Mouse (Mus musculus): Measurements from ENCODE around the gene Grhl3.
A peak's percentile ranks its signal among the peaks of the same experiment; 100 is the strongest.

The Grhl3 gene

GRCm38 (mm10) chr4:135526039-135526710 is 47.3 kb downstream of the Grhl3 start:
- no peak for DNase-seq

- DNase-seq, result no peak
These were observed 48.4 kb downstream of the Grhl3 start for GRCm38 (mm10) chr4:135525057-135525456.

GRCm38 (mm10) chr4:135523939-135524338 is 49.5 kb downstream of the Grhl3 start:
- DNase-seq, result no peak

- DNase-seq, result no peak
These were observed 53.0 kb downstream of the Grhl3 start for GRCm38 (mm10) chr4:135520421-135520820.

- DNase-seq, result no peak
These were observed 55.3 kb downstream of the Grhl3 start for GRCm38 (mm10) chr4:135518135-135518534.

GRCm38 (mm10) chr4:135516351-135517316 is 56.8 kb downstream of the Grhl3 start:
- DNase-seq, result peak; percentile 59 to 63

- DNase-seq, result no peak
These were observed 58.5 kb downstream of the Grhl3 start for GRCm38 (mm10) chr4:135514925-135515324.

- no peak for DNase-seq
These were observed 59.6 kb downstream of the Grhl3 start for GRCm38 (mm10) chr4:135513865-135514264.

- DNase-seq, result no peak
These were observed 63.9 kb downstream of the Grhl3 start for GRCm38 (mm10) chr4:135509515-135509914.

GRCm38 (mm10) chr4:135508419-135509039 is 64.9 kb downstream of the Grhl3 start:
- peak; percentile 34 to 40 for DNase-seq

- peak; percentile 15 to 22 for DNase-seq
These were observed 65.7 kb downstream of the Grhl3 start for GRCm38 (mm10) chr4:135507547-135508350.

- no peak for DNase-seq
These were observed 67.6 kb downstream of the Grhl3 start for GRCm38 (mm10) chr4:135505794-135506193.

- no peak for DNase-seq
These were observed 71.8 kb downstream of the Grhl3 start for GRCm38 (mm10) chr4:135501587-135501986.

GRCm38 (mm10) chr4:135499831-135500230 is 73.6 kb downstream of the Grhl3 start:
- DNase-seq, result no peak

GRCm38 (mm10) chr4:135498136-135498535 is 75.3 kb downstream of the Grhl3 start:
- no peak for DNase-seq

- DNase-seq, result peak in 1 of 2 experiments; percentile 13
These were observed 77.6 kb downstream of the Grhl3 start for GRCm38 (mm10) chr4:135495810-135496209.

GRCm38 (mm10) chr4:135495397-135495791 is 78.0 kb downstream of the Grhl3 start:
- DNase-seq, result no peak

- peak; percentile 88 to 90 for DNase-seq
These were observed 78.7 kb downstream of the Grhl3 start, which contains the start of the genes Stpg1 and Nipal3 for GRCm38 (mm10) chr4:135494521-135495396. Stpg1 (plus strand) TSS chr4:135494790. Nipal3 (minus strand) TSS chr4:135495038.

- DNase-seq, result peak; percentile 55
These were observed 79.5 kb downstream of the Grhl3 start for GRCm38 (mm10) chr4:135493691-135494520.

GRCm38 (mm10) chr4:135493271-135493670 is 80.2 kb downstream of the Grhl3 start:
- DNase-seq, result no peak

Measured in thymus, postnatal 36 days (tissue).